Mouse (Mus musculus) heart, embryonic 16.5 days (tissue): ENCODE data around the gene 9130409I23Rik. TPM values are rescaled to one million over a fixed set of nuclear protein-coding genes. Genes with fewer than 3 reads are reported as not detected.

Experiments
- ATAC-seq: fragments of 200-750 bp; cut with Nextera tagmentation; replicated peaks from 2 replicates; pipeline ENCODE4 v1.8.0; 2017; ENCODE audit warnings: moderate number of reproducible peaks; ENCODE audit not compliant: insufficient read depth, low FRiP score; ENCODE audit errors: extremely low read depth
- H3K27ac ChIP-seq: fragments of 300-500 bp; sonication (generic); 2 replicates; pipeline ENCODE4 v1.5.1; 2014; ENCODE audit warnings: mild to moderate bottlenecking, low read length, control low read depth, moderate library complexity
- H3K27me3 ChIP-seq: fragments of 300-500 bp; sonication (generic); 2 replicates; pipeline ENCODE4 v1.6.1; 2014; ENCODE audit warnings: low read length, mixed read lengths; ENCODE audit not compliant: control insufficient read depth, insufficient read depth
- H3K36me3 ChIP-seq: fragments of 300-500 bp; sonication (generic); 2 replicates; pipeline ENCODE4 v1.6.1; 2014; ENCODE audit not compliant: control insufficient read depth, insufficient read depth
- H3K4me1 ChIP-seq: fragments of 300-500 bp; sonication (generic); 2 replicates; pipeline ENCODE4 v1.6.1; 2014; ENCODE audit warnings: low read length, mixed read lengths; ENCODE audit not compliant: control insufficient read depth, insufficient read depth
- H3K4me2 ChIP-seq: fragments of 300-500 bp; sonication (generic); 2 replicates; pipeline ENCODE4 v1.6.1; 2014; ENCODE audit warnings: low read depth, mild to moderate bottlenecking, control low read depth, low read length
- H3K4me3 ChIP-seq: fragments of 300-500 bp; sonication (generic); 2 replicates; pipeline ENCODE4 v1.5.1; 2014; ENCODE audit warnings: mild to moderate bottlenecking, control low read depth, low read length
- H3K9ac ChIP-seq: fragments of 300-500 bp; sonication (generic); 2 replicates; pipeline ENCODE4 v1.6.1; 2014; ENCODE audit warnings: low read length, control low read depth
- H3K9me3 ChIP-seq: fragments of 300-500 bp; sonication (generic); replicated peaks from 2 replicates; pipeline ENCODE4 v1.6.1; 2016; ENCODE audit warnings: low read length; ENCODE audit not compliant: control insufficient read depth
- WGBS: fragments of 180-500 bp; shearing (Covaris S2); extraction: QIAGEN DNeasy Blood & Tissue Kit; methylation state at CpG from one replicate; pipeline ENCODE4 v1.1.7; 2014; 5-methylcytosine and 5-hydroxymethylcytosine counted together
- polyA plus RNA-seq: library from polyadenylated mRNA; unstranded; fragments of >200 nt; fragmentation: Nextera tagmentation; extraction: Ambion mirVana; gene quantifications from 2 replicates; pipeline ENCODE4 v1.2.1, GENCODE M21; 2015

Gene 9130409I23Rik
- polyA plus RNA-seq: 0.12 TPM in 1 of 2 replicates, not detected in the other

GRCm38 (mm10) chr1:181050937-181051336 is at the start of gene 9130409I23Rik:
Gene 9130409I23Rik (plus strand): TSS chr1:181051237.
- H3K27ac ChIP-seq: no peak within 1 kb of the TSS
- no peaks in the 10 kb centered on the region for H3K36me3 ChIP-seq
- H3K4me1 ChIP-seq: no peaks in the 10 kb centered on the region
- ATAC-seq: no peak
- WGBS: 73% methylated on average over 6 of the region's 6 CpGs
- H3K9me3 ChIP-seq: no peaks in the 10 kb centered on the region
- H3K27me3 ChIP-seq: no peaks in the 10 kb centered on the region
- H3K4me2 ChIP-seq: no peak within 1 kb of the TSS
- no peak within 1 kb of the TSS for H3K9ac ChIP-seq
- H3K4me3 ChIP-seq: no peak within 1 kb of the TSS

- Histone ChIP-seq H3K9ac (no peak overlapping the region), H3K27ac (no peak overlapping the region), H3K4me3 (no peak overlapping the region), H3K4me1 (no peaks in the 10 kb centered on the region), H3K4me2 (no peak overlapping the region), H3K9me3 (no peaks in the 10 kb centered on the region), H3K36me3 (no peaks in the 10 kb centered on the region), H3K27me3 (no peaks in the 10 kb centered on the region)
- no peak for ATAC-seq
- WGBS: 72% methylated on average over 3 of the region's 3 CpGs
These were observed 49.4 kb upstream of the 9130409I23Rik start for GRCm38 (mm10) chr1:181001621-181002020.

- no peak for ATAC-seq
- H3K4me3 ChIP-seq: no peak overlapping the region
- no peaks in the 10 kb centered on the region for H3K36me3 ChIP-seq
- H3K27ac ChIP-seq: no peak overlapping the region
- no peak overlapping the region for H3K9ac ChIP-seq
- H3K4me1 ChIP-seq: no peaks in the 10 kb centered on the region
- 80% methylated on average over 2 of the region's 2 CpGs for WGBS
- no peak overlapping the region for H3K4me2 ChIP-seq
- no peaks in the 10 kb centered on the region for H3K9me3 ChIP-seq
- no peaks in the 10 kb centered on the region for H3K27me3 ChIP-seq
These were observed 47.2 kb upstream of the 9130409I23Rik start for GRCm38 (mm10) chr1:181003790-181004189.

GRCm38 (mm10) chr1:181005331-181005730 is 45.7 kb upstream of the 9130409I23Rik start:
- H3K27ac ChIP-seq: no peak overlapping the region
- H3K36me3 ChIP-seq: no peaks in the 10 kb centered on the region
- H3K9me3 ChIP-seq: no peaks in the 10 kb centered on the region
- no peak overlapping the region for H3K4me2 ChIP-seq
- WGBS: 69% methylated on average over 8 of the region's 8 CpGs
- H3K9ac ChIP-seq: no peak overlapping the region
- ATAC-seq: no peak
- no peak overlapping the region for H3K4me3 ChIP-seq
- no peaks in the 10 kb centered on the region for H3K27me3 ChIP-seq
- peaks cover 7% of the 10 kb centered on the region for H3K4me1 ChIP-seq

GRCm38 (mm10) chr1:181007831-181008230 is 43.2 kb upstream of the 9130409I23Rik start:
- Histone ChIP-seq H3K27ac (no peak overlapping the region), H3K4me3 (no peak overlapping the region), H3K9me3 (no peaks in the 10 kb centered on the region), H3K4me2 (no peak overlapping the region), H3K36me3 (no peaks in the 10 kb centered on the region), H3K4me1 (peaks cover 7% of the 10 kb centered on the region), H3K27me3 (no peaks in the 10 kb centered on the region), H3K9ac (no peak overlapping the region)
- WGBS: 86% methylated on average over 6 of the region's 6 CpGs
- ATAC-seq: no peak

- Histone ChIP-seq H3K27me3 (no peaks in the 10 kb centered on the region), H3K4me2 (no peak overlapping the region), H3K9me3 (no peaks in the 10 kb centered on the region), H3K27ac (no peak overlapping the region), H3K36me3 (no peaks in the 10 kb centered on the region), H3K9ac (no peak overlapping the region), H3K4me1 (peaks cover 7% of the 10 kb centered on the region), H3K4me3 (no peak overlapping the region)
- 93% methylated on average over 2 of the region's 2 CpGs for WGBS
- ATAC-seq: no peak
These were observed 42.8 kb upstream of the 9130409I23Rik start for GRCm38 (mm10) chr1:181008266-181008665.

GRCm38 (mm10) chr1:181009011-181009590 is 41.9 kb upstream of the 9130409I23Rik start:
- Histone ChIP-seq H3K4me1 (peaks cover 7% of the 10 kb centered on the region), H3K27me3 (no peaks in the 10 kb centered on the region), H3K9me3 (no peaks in the 10 kb centered on the region), H3K27ac (no peak overlapping the region; the same call in 1 of the 2 replicates), H3K9ac (no peak overlapping the region), H3K4me2 (no peak overlapping the region), H3K36me3 (no peaks in the 10 kb centered on the region), H3K4me3 (no peak overlapping the region)
- 83% methylated on average over 4 of the region's 4 CpGs for WGBS
- ATAC-seq: no peak

- peak; percentile 85 for ATAC-seq
- 29% methylated on average over 3 of the region's 3 CpGs for WGBS
- Histone ChIP-seq H3K36me3 (no peaks in the 10 kb centered on the region), H3K9me3 (no peaks in the 10 kb centered on the region), H3K4me1 (peaks cover 7% of the 10 kb centered on the region), H3K27ac (peak overlapping the region; percentile 15), H3K4me3 (no peak overlapping the region), H3K27me3 (no peaks in the 10 kb centered on the region), H3K9ac (no peak overlapping the region; the same call in 1 of the 2 replicates), H3K4me2 (no peak overlapping the region)
These were observed 41.3 kb upstream of the 9130409I23Rik start for GRCm38 (mm10) chr1:181009754-181010153.

- no peaks in the 10 kb centered on the region for H3K27me3 ChIP-seq
- no peak for ATAC-seq
- no peaks in the 10 kb centered on the region for H3K36me3 ChIP-seq
- no peak overlapping the region for H3K4me2 ChIP-seq
- 50% methylated on average over 4 of the region's 4 CpGs for whole genome bisulfite sequencing
- no peaks in the 10 kb centered on the region for H3K9me3 ChIP-seq
- H3K4me3 ChIP-seq: no peak overlapping the region
- peaks cover 13% of the 10 kb centered on the region for H3K4me1 ChIP-seq
- H3K27ac ChIP-seq: peak overlapping the region; percentile 32
- H3K9ac ChIP-seq: no peak overlapping the region; the same call in 1 of the 2 replicates
These were observed 40.7 kb upstream of the 9130409I23Rik start for GRCm38 (mm10) chr1:181010171-181010932.
